In the genomic region with DNA sequence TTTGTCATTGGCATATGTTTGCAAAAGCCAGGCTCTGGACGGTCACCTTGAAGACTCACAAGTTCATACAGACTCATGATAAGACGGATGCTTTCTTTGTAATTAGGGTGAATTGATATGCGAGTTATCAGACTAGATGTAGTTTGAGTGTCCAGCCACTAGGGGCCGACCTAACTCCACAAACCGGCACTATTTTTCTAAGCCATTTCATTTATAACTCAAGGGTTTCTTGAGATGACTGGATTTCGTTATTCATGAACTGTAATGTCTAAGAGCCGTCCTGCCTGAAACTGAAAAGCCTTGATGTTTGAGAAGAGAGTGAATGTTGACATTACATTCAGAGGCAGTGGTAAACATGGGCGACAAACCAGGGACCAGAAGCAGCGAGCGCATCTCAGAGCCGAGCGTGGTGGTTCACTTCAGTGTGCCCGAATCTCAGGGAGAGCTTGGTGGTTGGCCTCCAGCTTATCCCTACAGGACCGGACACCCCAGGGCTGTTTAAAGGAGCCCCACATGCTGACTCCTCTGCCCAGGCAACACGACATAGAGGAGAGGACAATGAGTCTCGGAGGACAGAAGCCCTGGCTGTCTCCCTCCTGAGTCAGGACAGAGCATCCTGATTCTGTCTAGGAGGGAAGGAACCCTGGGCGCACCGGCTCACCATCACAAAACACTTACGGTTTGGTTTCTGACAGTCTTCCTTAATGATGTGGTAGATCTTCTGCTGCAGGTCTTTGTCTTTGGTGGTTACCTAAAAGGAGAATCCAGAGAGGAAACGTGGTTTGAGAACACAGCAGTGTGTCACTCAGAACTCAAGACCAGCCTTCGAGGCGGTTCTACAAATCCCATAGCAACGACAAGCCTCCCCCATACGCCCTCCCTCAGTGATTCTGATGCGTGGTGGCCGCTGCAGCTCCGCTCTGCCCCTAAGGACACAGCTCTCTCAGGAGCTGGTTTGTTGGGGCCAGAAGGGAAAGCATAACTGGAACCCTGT, we compare ENCODE assay signal across 8 mouse cellular contexts. TPM values are rescaled to one million over a fixed set of nuclear protein-coding genes. Genes with fewer than 3 reads are reported as not detected.
A peak's percentile ranks its signal among the peaks of the same experiment; 100 is the strongest.
DNase-seq lines count a peak whose midpoint lies in the region; ATAC-seq and TF ChIP-seq lines count a peak whose summit lies in the region.

No protein-coding gene starts in this region.

- H3K4me1 ChIP-seq in heart, adult 2 months (ENCODE audit: control insufficient read depth, insufficient read depth, low read length): peaks cover 16% of the 10 kb centered on the region
- peaks cover 35% of the 10 kb centered on the region for H3K4me1 ChIP-seq in heart, embryonic 10.5 days
- H3K4me1 ChIP-seq in forebrain, embryonic 12.5 days: peaks cover 17% of the 10 kb centered on the region
- H3K4me1 ChIP-seq in hindbrain, postnatal 0 days (ENCODE audit: insufficient read depth, low read length): 0 out of 2 replicates have a peak, but pooled peaks cover 9% of the 10 kb centered on the region
- peaks cover 60% of the 10 kb centered on the region for H3K4me1 ChIP-seq in megakaryocyte, embryonic 14.5 days

- 0 out of 2 replicates have a peak, but pooled peaks have one; percentile 15 for TF ChIP-seq EP300 in heart, adult 2 months (IDR thresholded peaks at IDR 0.05; ENCODE audit: insufficient read depth, low read depth, low read length)

- intact Hi-C loops in heart, adult 2 months (cut with DNase I): loop anchor here (1.0 to 10.0 kb wide), 6 partner anchors 110 to 314 kb away; partner anchors contain the start of gene Sfr1
- intact Hi-C loops in left cerebral cortex, postnatal 14 days (cut with DNase I): loop anchor here (2.0 to 5.0 kb wide), 4 partner anchors 75 to 313 kb away; partner anchors contain the start of gene Sfr1

- H3K4me2 ChIP-seq in forebrain, embryonic 12.5 days: no peak overlapping the region
- no peak overlapping the region for H3K4me2 ChIP-seq in hindbrain, postnatal 0 days (ENCODE audit: low read depth, low read length)

- no peak overlapping the region; the same call in 1 of the 2 replicates for H3K27ac ChIP-seq in heart, adult 2 months
- H3K27ac ChIP-seq in heart, embryonic 10.5 days: no peak overlapping the region
- peak overlapping the region; percentile 31; the same call in 1 of the 2 replicates for H3K27ac ChIP-seq in forebrain, embryonic 12.5 days
- no peak overlapping the region for H3K27ac ChIP-seq in hindbrain, postnatal 0 days

- no peaks in the 10 kb centered on the region for H3K9me3 ChIP-seq in heart, embryonic 10.5 days
- no peaks in the 10 kb centered on the region for H3K9me3 ChIP-seq in forebrain, embryonic 12.5 days
- no peaks in the 10 kb centered on the region for H3K9me3 ChIP-seq in hindbrain, postnatal 0 days (ENCODE audit: low read length)
- no peaks in the 10 kb centered on the region for H3K9me3 ChIP-seq in megakaryocyte, embryonic 14.5 days

- no peak for TF ChIP-seq POLR2A in heart, adult 2 months (IDR thresholded peaks at IDR 0.05; ENCODE audit: insufficient read depth, low read depth, low read length)

- H3K27me3 ChIP-seq in heart, adult 2 months (ENCODE audit: control insufficient read depth, insufficient read depth, low read length): no peaks in the 10 kb centered on the region
- H3K27me3 ChIP-seq in heart, embryonic 10.5 days (ENCODE audit: insufficient read depth, poor library complexity, severe bottlenecking): no peaks in the 10 kb centered on the region
- no peaks in the 10 kb centered on the region for H3K27me3 ChIP-seq in forebrain, embryonic 12.5 days
- H3K27me3 ChIP-seq in hindbrain, postnatal 0 days (ENCODE audit: insufficient read depth, low read length): no peaks in the 10 kb centered on the region
- H3K27me3 ChIP-seq in megakaryocyte, embryonic 14.5 days (replicated peaks): no peaks in the 10 kb centered on the region

- H3K36me3 ChIP-seq in heart, adult 2 months (ENCODE audit: control insufficient read depth, insufficient read depth, low read length): no peaks in the 10 kb centered on the region; the same call in 1 of the 2 replicates
- H3K36me3 ChIP-seq in heart, embryonic 10.5 days: peaks cover 31% of the 10 kb centered on the region
- H3K36me3 ChIP-seq in forebrain, embryonic 12.5 days (replicated peaks): peaks cover 29% of the 10 kb centered on the region
- no peaks in the 10 kb centered on the region for H3K36me3 ChIP-seq in hindbrain, postnatal 0 days (ENCODE audit: insufficient read depth, low read length)
- peaks cover 16% of the 10 kb centered on the region for H3K36me3 ChIP-seq in megakaryocyte, embryonic 14.5 days (replicated peaks; ENCODE audit: low read length)

- no peak; the same call in 1 of the 2 replicates for TF ChIP-seq CTCF in heart, adult 2 months (IDR thresholded peaks at IDR 0.05)
- peak; percentile 93 for TF ChIP-seq CTCF in hindbrain, postnatal 0 days (IDR thresholded peaks at IDR 0.05; ENCODE audit: low read depth)

- no peak overlapping the region for H3K9ac ChIP-seq in heart, adult 2 months (ENCODE audit: low read depth, low read length)
- 0 out of 2 replicates have a peak overlapping the region, but pooled peaks have one; percentile 5 for H3K9ac ChIP-seq in forebrain, embryonic 12.5 days
- H3K9ac ChIP-seq in hindbrain, postnatal 0 days (replicated peaks; ENCODE audit: low read length): no peak overlapping the region

- WGBS in heart, adult 2 months: 49% methylated on average over 27 of the region's 27 CpGs
- WGBS in heart, embryonic 10.5 days: 64% methylated on average over 27 of the region's 27 CpGs
- WGBS in forebrain, embryonic 12.5 days: 60% methylated on average over 27 of the region's 27 CpGs
- 45% methylated on average over 27 of the region's 27 CpGs for WGBS in hindbrain, postnatal 0 days

- no peaks in the 10 kb centered on the region for H3K79me2 ChIP-seq in heart, adult 2 months (replicated peaks; ENCODE audit: control insufficient read depth, insufficient read depth, low read length)

- H3K4me3 ChIP-seq in heart, adult 2 months: no peak overlapping the region
- no peak overlapping the region for H3K4me3 ChIP-seq in heart, embryonic 10.5 days
- H3K4me3 ChIP-seq in forebrain, embryonic 12.5 days (replicated peaks): no peak overlapping the region
- H3K4me3 ChIP-seq in hindbrain, postnatal 0 days (ENCODE audit: low read length): no peak overlapping the region
- H3K4me3 ChIP-seq in megakaryocyte, embryonic 14.5 days (replicated peaks): peak overlapping the region; percentile 86

- peak; percentile 60 to 80 for DNase-seq in heart, adult 2 months
- DNase-seq in heart, embryonic 10.5 days (ENCODE audit: low spot score): no peak
- DNase-seq in c-Kit-negative CD71-positive TER-119-positive erythroid progenitor cells, embryonic 14.5 days (ENCODE audit: low read depth, low spot score): peak; percentile 42
- peak; percentile 79 for DNase-seq in hindbrain, postnatal 0 days (ENCODE audit: low spot score)
- DNase-seq in left cerebral cortex, postnatal 14 days (ENCODE audit: low spot score in 2 of 2): peak; percentile 77 to 79
- peak; percentile 25 to 71 for DNase-seq in spleen, adult 18-20 months

- no peak for ATAC-seq in forebrain, embryonic 12.5 days (ENCODE audit: low FRiP score)
- no peak for ATAC-seq in hindbrain, postnatal 0 days

RNA-seq across cellular contexts. Expression of gene Stn1, which starts 29.9 kb away (rescaled TPM):
- 10 to 100 TPM; 15.8 to 20.0 TPM for total RNA-seq in heart, adult 2 months (2021)
- 15.7 and 16.0 TPM in 2 replicates for polyA plus RNA-seq in heart, adult 2 months (2012; rRNA removed)
- polyA plus RNA-seq in heart, embryonic 10.5 days (2016; fragmentation: Nextera tagmentation; extraction: Ambion mirVana): 42.2 and 53.8 TPM in 2 replicates
- 37.2 and 45.3 TPM in 2 replicates for polyA plus RNA-seq in forebrain, embryonic 12.5 days (2016; fragmentation: Nextera tagmentation; extraction: Ambion mirVana)
- total RNA-seq in hindbrain, postnatal 0 days (2014; rRNA removed): 19.1 and 44.5 TPM in 2 replicates
- polyA plus RNA-seq in hindbrain, postnatal 0 days (2015; fragmentation: Nextera tagmentation; extraction: Ambion mirVana): 20.9 and 22.7 TPM in 2 replicates
- 10 to 100 TPM; 28.5 to 29.9 TPM for total RNA-seq in left cerebral cortex, postnatal 14 days (2021)
- polyA plus RNA-seq in megakaryocyte, embryonic 14.5 days (2012; ENCODE audit: insufficient read depth, low replicate concordance): 2.4 and 6.6 TPM in 2 replicates

RNA-seq across cellular contexts. Expression of gene Sh3pxd2a, which starts 43.2 kb away (rescaled TPM):
- total RNA-seq in heart, adult 2 months (2021): 10 to 100 TPM; 52.3 to 53.2 TPM
- polyA plus RNA-seq in heart, adult 2 months (2012; rRNA removed): 36.1 and 40.3 TPM in 2 replicates
- 3.4 and 3.9 TPM in 2 replicates for polyA plus RNA-seq in heart, embryonic 10.5 days (2016; fragmentation: Nextera tagmentation; extraction: Ambion mirVana)
- polyA plus RNA-seq in forebrain, embryonic 12.5 days (2016; fragmentation: Nextera tagmentation; extraction: Ambion mirVana): 3.7 TPM in 2 replicates
- total RNA-seq in hindbrain, postnatal 0 days (2014; rRNA removed): 21.9 and 25.5 TPM in 2 replicates
- polyA plus RNA-seq in hindbrain, postnatal 0 days (2015; fragmentation: Nextera tagmentation; extraction: Ambion mirVana): 1.4 and 1.8 TPM in 2 replicates
- total RNA-seq in left cerebral cortex, postnatal 14 days (2021): 10 to 100 TPM; 30.9 TPM
- 0.21 TPM in 1 of 2 replicates, not detected in the other for polyA plus RNA-seq in megakaryocyte, embryonic 14.5 days (2012; ENCODE audit: insufficient read depth, low replicate concordance)
